Mouse (Mus musculus) kidney, postnatal 0 days (tissue): ENCODE measurements around the gene Olfr1250. TPM values are rescaled to one million over a fixed set of nuclear protein-coding genes. Genes with fewer than 3 reads are reported as not detected.
"Not testable (repeated sequence)": the region's sequence is repeated elsewhere in the genome, so short reads cannot be mapped to it uniquely, and the experiment has no call there.

Experiments used
- ATAC-seq: fragments of 200-750 bp; cut with Nextera tagmentation; replicated peaks from 2 replicates; pipeline ENCODE4 v1.8.0; 2017; ENCODE audit warnings: low read depth, moderate number of reproducible peaks, moderate TSS enrichment, moderate library complexity; ENCODE audit not compliant: low FRiP score
- DNase-seq: peaks from one replicate; pipeline ENCODE4 v3.0.0-alpha.2; 2016; ENCODE audit warnings: low spot score
- H3K27ac ChIP-seq: fragments of 300-500 bp; sonication (generic); 2 replicates; pipeline ENCODE4 v1.5.1; 2014; ENCODE audit warnings: mild to moderate bottlenecking
- H3K27me3 ChIP-seq: fragments of 300-500 bp; sonication (generic); 2 replicates; pipeline ENCODE4 v1.6.1; 2014; ENCODE audit warnings: low read length, mixed read lengths; ENCODE audit not compliant: insufficient read depth
- H3K36me3 ChIP-seq: fragments of 300-500 bp; sonication (generic); 2 replicates; pipeline ENCODE4 v1.6.1; 2014; ENCODE audit warnings: low read length, mixed read lengths; ENCODE audit not compliant: insufficient read depth
- H3K4me1 ChIP-seq: fragments of 300-500 bp; sonication (generic); replicated peaks from 2 replicates; pipeline ENCODE4 v1.6.1; 2014; ENCODE audit warnings: antibody characterized with exemption, low read length, mixed read lengths; ENCODE audit not compliant: insufficient read depth
- H3K4me2 ChIP-seq: fragments of 300-500 bp; sonication (generic); 2 replicates; pipeline ENCODE4 v1.6.1; 2014; ENCODE audit warnings: mild to moderate bottlenecking, low read length, moderate library complexity, mixed read lengths
- H3K4me3 ChIP-seq: fragments of 300-500 bp; sonication (generic); replicated peaks from 2 replicates; pipeline ENCODE4 v1.5.1; 2014; ENCODE audit warnings: low read depth, low read length
- H3K9ac ChIP-seq: fragments of 300-500 bp; sonication (generic); 2 replicates; pipeline ENCODE4 v1.6.1; 2014; ENCODE audit warnings: low read depth, low read length
- H3K9me3 ChIP-seq: fragments of 300-500 bp; sonication (generic); replicated peaks from 2 replicates; pipeline ENCODE4 v1.6.1; 2016; ENCODE audit warnings: low read length, inconsistent platforms, mixed read lengths
- CTCF ChIP-seq: IDR thresholded peaks from 2 replicates; pipeline ENCODE4 v1.5.1; 2016; ENCODE audit warnings: antibody characterized with exemption, low read depth, mild to moderate bottlenecking, moderate library complexity
- WGBS: fragments of 180-500 bp; shearing (Covaris S2); extraction: QIAGEN DNeasy Blood & Tissue Kit; methylation state at CpG from one replicate; pipeline ENCODE4 v1.1.7; 2014; 5-methylcytosine and 5-hydroxymethylcytosine counted together
- polyA plus RNA-seq: library from polyadenylated mRNA; unstranded; fragments of >200 nt; fragmentation: Nextera tagmentation; extraction: Ambion mirVana; gene quantifications from 2 replicates; pipeline ENCODE4 v1.2.1, GENCODE M21; 2015

The Olfr1250 gene
- polyA plus RNA-seq, result not detected in 2 replicates

DNA sequence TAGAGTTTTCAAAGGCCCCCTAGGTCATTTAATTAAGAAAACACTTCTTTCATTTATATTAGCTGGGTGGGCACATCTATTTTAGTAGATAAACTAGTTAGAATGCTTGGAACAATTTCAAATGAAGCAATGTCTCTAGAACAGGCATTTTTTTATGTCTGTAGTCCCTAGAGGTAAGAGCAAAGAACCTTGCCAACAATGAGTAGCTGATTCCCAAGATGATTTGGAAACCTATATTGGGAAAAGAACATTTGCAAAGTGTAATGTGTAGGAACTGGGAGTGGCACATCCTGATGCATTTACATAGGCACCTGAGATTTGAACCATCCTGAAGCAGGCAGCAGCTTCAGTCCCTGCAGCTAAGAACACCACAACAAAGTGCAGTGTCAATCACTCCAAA, at the start of gene Olfr1250:
Gene Olfr1250 (minus strand): TSS at position 101 of the 400 bp plus-strand sequence.
- Histone ChIP-seq H3K27me3 (no peaks in the 10 kb centered on the region), H3K4me3 (no peak within 1 kb of the TSS), H3K9me3 (no peaks in the 10 kb centered on the region), H3K27ac (no peak within 1 kb of the TSS), H3K4me2 (no peak within 1 kb of the TSS), H3K4me1 (no peaks in the 10 kb centered on the region), H3K9ac (no peak within 1 kb of the TSS), H3K36me3 (no peaks in the 10 kb centered on the region)
- TF ChIP-seq CTCF, result no peak
- DNase-seq, result no peak
- no peak for ATAC-seq

DNA sequence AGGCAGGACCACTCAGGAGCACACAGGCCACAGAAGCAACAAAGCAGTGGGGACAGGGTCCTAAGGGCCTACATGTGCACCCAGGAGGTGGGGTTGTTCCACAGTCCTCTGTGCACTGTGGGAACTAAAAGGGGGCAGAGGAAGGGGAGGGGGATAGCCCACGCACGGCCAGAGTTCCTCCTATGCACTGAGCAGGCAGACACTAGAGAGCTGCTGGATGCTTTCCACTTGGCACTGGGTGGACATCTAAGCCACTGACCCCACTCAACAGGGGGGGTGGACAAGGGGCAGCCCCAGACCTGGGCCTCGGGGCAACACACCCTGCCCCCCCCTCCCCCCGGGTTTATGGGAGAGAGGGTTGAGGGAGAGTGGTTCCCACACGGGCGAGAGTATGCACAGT, 30.7 kb upstream of the Olfr1250 start:
- Histone ChIP-seq H3K27me3 (no peaks in the 10 kb centered on the region), H3K9me3 (no peaks in the 10 kb centered on the region), H3K9ac (no peak overlapping the region), H3K36me3 (no peaks in the 10 kb centered on the region), H3K27ac (no peak overlapping the region), H3K4me2 (no peak overlapping the region), H3K4me3 (no peak overlapping the region), H3K4me1 (no peaks in the 10 kb centered on the region)
- ATAC-seq (no peak), DNase-seq (no peak)
- no peak for TF ChIP-seq CTCF
- 67% methylated on average over 6 of the region's 6 CpGs for WGBS

DNA sequence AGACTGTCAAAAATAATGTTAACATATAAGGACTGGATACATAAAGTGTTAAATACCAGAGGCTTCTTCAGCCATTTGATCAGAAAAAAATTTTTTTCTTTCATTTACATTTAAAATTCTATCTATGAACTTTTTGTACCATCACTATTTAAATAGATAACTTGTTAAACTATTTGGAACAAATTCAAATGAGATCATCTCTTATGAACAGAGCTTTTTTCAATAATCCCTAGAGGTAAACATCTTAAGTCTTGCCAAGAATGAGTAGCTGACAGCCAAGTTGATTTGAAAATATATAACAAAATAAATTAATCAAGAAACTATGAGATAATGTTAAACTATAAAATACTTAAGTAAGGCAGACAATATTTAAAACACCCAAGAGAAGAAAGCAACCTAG, 10.6 kb upstream of the Olfr1250 start, which contains the start of gene Olfr1251:
Gene Olfr1251 (minus strand): TSS at position 101 of the 400 bp plus-strand sequence.
- no peak within 1 kb of the TSS for H3K4me2 ChIP-seq
- no peaks in the 10 kb centered on the region for H3K36me3 ChIP-seq
- H3K27me3 ChIP-seq, result no peaks in the 10 kb centered on the region
- DNase-seq (no peak), ATAC-seq (no peak)
- H3K4me3 ChIP-seq, result no peak within 1 kb of the TSS
- TF ChIP-seq CTCF, result no peak
- no peaks in the 10 kb centered on the region for H3K9me3 ChIP-seq
- H3K4me1 ChIP-seq, result no peaks in the 10 kb centered on the region
- H3K27ac ChIP-seq, result no peak within 1 kb of the TSS
- H3K9ac ChIP-seq, result no peak within 1 kb of the TSS

DNA sequence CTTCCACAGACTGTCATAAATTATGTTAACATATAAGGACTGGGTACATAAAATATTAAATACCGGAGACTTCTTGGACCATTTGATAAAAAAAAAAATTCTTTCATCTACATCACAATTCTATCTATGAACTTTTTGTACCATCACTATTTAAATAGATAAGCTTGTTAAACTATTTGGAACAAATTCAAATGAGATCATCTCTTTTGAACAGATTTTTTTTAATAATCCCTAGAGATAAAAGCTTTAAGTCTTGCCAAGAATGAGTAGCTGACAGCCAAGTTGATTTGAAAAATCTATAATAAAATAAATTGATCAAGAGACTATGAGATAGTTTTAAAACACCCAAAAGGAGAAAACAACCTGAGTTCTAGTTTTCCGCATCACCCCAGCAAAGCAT, 26.4 kb downstream of the Olfr1250 start, which contains the start of gene Olfr1249:
Gene Olfr1249 (minus strand): TSS at position 101 of the 400 bp plus-strand sequence.
- ATAC-seq, result no peak
- no peak within 1 kb of the TSS for H3K9ac ChIP-seq
- DNase-seq, result no peak
- no peak for TF ChIP-seq CTCF
- no peak within 1 kb of the TSS for H3K4me2 ChIP-seq
- no peaks in the 10 kb centered on the region for H3K27me3 ChIP-seq
- H3K27ac ChIP-seq, result no peak within 1 kb of the TSS
- H3K4me3 ChIP-seq, result no peak within 1 kb of the TSS
- no peaks in the 10 kb centered on the region for H3K36me3 ChIP-seq
- 81% methylated on average over 2 of the region's 2 CpGs for WGBS
- no peaks in the 10 kb centered on the region for H3K9me3 ChIP-seq
- H3K4me1 ChIP-seq, result no peaks in the 10 kb centered on the region

DNA sequence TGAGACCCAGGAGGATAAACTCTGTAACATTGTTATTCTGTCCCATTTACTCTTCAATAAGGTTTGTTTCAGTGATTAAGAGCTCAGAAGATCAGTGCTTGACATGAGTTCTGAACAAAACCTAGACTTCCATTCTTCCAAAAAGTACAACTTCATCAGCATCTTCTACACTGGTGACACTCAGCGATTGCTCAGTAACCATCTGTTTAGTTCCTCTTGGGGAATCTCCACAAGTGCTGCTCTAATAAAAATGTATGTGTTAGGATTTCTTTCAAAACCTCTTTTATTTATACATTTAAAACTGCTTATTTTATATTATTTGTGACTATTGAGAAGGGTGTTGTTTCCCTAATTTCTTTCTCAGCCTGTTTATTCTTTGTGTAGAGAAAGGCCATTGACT, 43.1 kb downstream of the Olfr1250 start, which contains the start of gene Olfr1248:
Gene Olfr1248 (minus strand): TSS at position 101 of the 400 bp plus-strand sequence.
- not testable (repeated sequence) for H3K27me3 ChIP-seq, ATAC-seq, H3K4me2 ChIP-seq, H3K9me3 ChIP-seq, H3K9ac ChIP-seq, H3K27ac ChIP-seq, H3K36me3 ChIP-seq, DNase-seq, H3K4me3 ChIP-seq, H3K4me1 ChIP-seq
- WGBS, result 90% methylated on average over 1 of the region's 1 CpGs

DNA sequence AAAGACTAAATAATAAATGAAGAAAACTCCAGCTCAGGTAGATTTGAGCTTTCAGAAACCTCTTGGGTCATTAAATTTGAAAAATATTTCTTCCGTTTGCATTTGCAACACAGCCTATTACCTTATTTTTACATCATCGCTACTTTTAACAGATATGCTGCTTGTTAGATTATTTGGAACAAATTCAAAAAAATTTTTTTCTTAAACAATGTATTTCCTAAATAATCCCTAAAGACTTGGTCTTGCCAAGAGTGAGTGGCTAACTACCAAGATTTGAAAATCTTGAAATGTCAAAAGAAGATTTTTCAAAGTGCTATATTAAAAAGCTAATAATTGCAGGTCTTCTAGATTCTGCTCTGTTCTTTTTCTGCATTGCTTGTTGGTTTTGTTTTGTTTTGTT, 47.2 kb downstream of the Olfr1250 start, which contains the start of gene Olfr1247:
Gene Olfr1247 (minus strand): TSS at position 101 of the 400 bp plus-strand sequence.
- H3K4me1 ChIP-seq, result no peaks in the 10 kb centered on the region
- 93% methylated on average over 2 of the region's 2 CpGs for WGBS
- ATAC-seq (no peak), DNase-seq (no peak)
- H3K27ac ChIP-seq, result no peak within 1 kb of the TSS
- no peaks in the 10 kb centered on the region for H3K27me3 ChIP-seq
- H3K36me3 ChIP-seq, result no peaks in the 10 kb centered on the region
- H3K9me3 ChIP-seq, result no peaks in the 10 kb centered on the region
- H3K4me2 ChIP-seq, result no peak within 1 kb of the TSS
- no peak within 1 kb of the TSS for H3K4me3 ChIP-seq
- H3K9ac ChIP-seq, result no peak within 1 kb of the TSS
- TF ChIP-seq CTCF, result no peak

Other genes with a start within 250 kb of the Olfr1250 start
- not detected in 2 replicates for gene Olfr1239, start 241.1 kb downstream of the Olfr1250 start, polyA plus RNA-seq
- not detected in 2 replicates for gene Olfr1240, start 218.5 kb downstream of the Olfr1250 start, polyA plus RNA-seq
- gene Olfr1241, start 174.3 kb downstream of the Olfr1250 start, polyA plus RNA-seq, result not detected in 2 replicates
- gene Olfr1242, start 163.1 kb downstream of the Olfr1250 start, polyA plus RNA-seq, result not detected in 2 replicates
- not detected in 2 replicates for gene Olfr1243, start 130.0 kb downstream of the Olfr1250 start, polyA plus RNA-seq
- gene Olfr1245, start 83.0 kb downstream of the Olfr1250 start, polyA plus RNA-seq, result not detected in 2 replicates
- not detected in 2 replicates for gene Olfr1246, start 68.3 kb downstream of the Olfr1250 start, polyA plus RNA-seq
- gene Olfr1247, start 47.3 kb downstream of the Olfr1250 start, polyA plus RNA-seq, result not detected in 2 replicates
- gene Olfr1248, start 43.2 kb downstream of the Olfr1250 start, polyA plus RNA-seq, result not detected in 2 replicates
- not detected in 2 replicates for gene Olfr1249, start 26.5 kb downstream of the Olfr1250 start, polyA plus RNA-seq
- not detected in 2 replicates for gene Olfr1251, start 10.5 kb upstream of the Olfr1250 start, polyA plus RNA-seq
- gene Olfr1252, start 63.5 kb upstream of the Olfr1250 start, polyA plus RNA-seq, result not detected in 2 replicates
- gene Olfr1253, start 95.6 kb upstream of the Olfr1250 start, polyA plus RNA-seq, result not detected in 2 replicates
- not detected in 2 replicates for gene Olfr1254, start 132.2 kb upstream of the Olfr1250 start, polyA plus RNA-seq
- gene Olfr1255, start 150.6 kb upstream of the Olfr1250 start, polyA plus RNA-seq, result not detected in 2 replicates
- not detected in 2 replicates for gene Olfr1256, start 180.1 kb upstream of the Olfr1250 start, polyA plus RNA-seq
- not detected in 2 replicates for gene Olfr48, start 186.7 kb upstream of the Olfr1250 start, polyA plus RNA-seq
- gene Olfr1257, start 217.0 kb upstream of the Olfr1250 start, polyA plus RNA-seq, result not detected in 2 replicates